Mouse (Mus musculus): ENCODE data around the gene Auts2.

Gene Auts2

DNA sequence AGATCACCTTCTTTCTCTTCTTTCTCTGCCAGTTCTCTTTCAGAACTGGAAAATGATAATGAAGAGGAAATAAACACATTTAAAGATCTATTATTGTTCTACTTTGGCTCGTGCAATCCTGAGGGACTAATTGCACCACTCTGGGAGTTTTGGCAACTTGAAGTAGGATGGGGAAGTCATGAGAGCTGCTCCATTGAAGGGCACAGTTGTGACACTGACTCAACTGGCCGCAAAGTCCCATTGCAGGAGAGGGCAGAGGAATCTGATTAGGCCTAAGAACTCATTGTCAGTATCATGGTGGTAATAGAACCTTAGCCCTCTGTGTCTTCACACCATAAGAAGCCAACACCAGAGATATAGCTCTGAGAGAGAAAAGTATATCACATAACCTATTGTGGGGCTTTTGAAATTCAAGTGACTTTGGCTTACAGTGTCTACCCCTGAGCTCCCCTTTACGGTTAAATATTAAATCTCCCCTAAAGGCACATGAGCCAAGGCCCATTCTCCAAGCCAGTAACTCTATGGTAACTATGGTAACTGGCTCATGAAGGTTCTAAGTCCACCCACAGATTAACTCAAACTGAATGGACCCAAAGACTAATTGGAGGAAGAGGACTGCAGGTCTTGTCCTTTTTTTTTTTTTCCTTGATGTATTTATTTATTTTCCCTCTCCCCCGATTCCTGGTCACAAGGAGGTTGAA lies 358.6 kb downstream of the Auts2 start:
- DNase-seq (ENCODE audit: low spot score in 2 of 2) = no peak

DNA sequence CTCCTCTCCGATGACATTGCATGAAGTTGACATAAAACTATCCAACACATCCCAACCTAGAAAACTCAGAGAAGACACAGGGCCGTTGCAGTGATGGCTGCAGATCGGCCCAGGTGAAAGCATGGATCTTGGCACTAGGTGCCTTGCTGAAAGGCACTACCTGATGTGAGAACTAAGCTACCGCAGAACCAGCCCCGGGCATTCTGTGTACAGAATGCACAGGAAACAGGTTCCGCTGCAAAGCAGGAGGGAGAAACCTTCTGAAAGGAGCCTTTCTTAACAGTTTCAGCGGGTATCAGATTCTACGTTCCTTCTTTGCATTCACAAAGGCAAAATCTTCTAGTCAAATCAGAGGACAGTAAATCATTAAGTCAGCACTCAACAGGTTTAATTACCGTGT lies 361.1 kb downstream of the Auts2 start:
- DNase-seq (ENCODE audit: low spot score in 2 of 2) = no peak

DNA sequence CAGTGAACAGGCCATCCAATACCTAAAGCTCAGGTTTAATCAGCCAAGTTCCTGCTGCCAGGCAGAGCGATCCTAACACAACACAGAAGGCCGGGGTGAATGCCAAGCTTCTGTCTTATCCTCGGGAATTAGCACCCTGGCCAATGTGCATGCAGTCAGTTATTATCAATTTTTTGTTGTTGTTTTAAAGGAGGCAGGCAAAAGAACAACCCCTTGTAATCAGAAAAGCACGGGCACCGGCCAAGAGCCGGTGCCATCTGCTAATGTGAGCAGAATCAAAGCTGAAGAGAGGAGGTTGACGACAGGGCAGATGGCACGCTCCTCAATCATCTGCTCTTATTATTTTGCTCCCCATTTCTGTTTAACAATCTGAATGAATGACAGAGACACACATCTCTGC lies 373.1 kb downstream of the Auts2 start:
- DNase-seq (ENCODE audit: low spot score in 2 of 2) = no peak

DNA sequence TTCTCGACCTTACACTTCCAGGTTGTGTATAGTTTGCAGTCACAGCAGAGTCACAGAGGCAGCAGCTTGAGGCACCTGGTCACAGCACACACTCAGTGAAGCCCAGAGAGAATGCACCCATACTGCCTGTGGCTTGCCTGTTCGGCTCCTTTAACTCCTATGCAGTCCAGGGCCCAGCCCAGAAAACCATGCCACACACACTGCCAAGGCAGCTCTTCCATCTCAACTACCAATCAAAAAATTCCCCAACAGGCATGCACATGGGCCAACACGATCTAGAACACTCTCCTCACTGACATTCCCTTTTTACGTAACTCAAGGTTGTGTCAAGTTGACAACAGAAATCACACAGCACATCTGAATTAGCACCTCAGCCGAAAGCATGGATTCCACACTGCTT lies 374.3 kb downstream of the Auts2 start:
- no peak for DNase-seq (ENCODE audit: low spot score in 2 of 2)

DNA sequence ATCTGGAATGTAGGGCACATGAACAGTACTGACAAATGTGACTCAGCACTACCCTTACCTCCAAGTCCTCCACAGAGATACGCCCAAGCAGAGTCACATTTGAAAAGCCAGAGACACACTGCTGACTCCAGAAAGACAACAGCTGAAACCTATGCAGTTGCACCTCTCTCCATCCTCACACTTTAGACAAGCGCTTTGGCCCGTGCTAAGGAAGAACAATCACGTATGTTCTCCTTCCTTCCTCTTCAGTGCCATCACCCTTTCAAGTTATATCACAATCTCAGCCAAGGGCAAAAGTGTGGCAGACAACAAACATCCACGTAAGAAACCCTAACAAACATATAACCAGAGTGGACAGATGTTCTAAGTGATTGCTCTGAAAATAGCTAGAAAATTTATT lies 374.9 kb downstream of the Auts2 start:
- DNase-seq (ENCODE audit: low spot score in 2 of 2) = no peak

DNA sequence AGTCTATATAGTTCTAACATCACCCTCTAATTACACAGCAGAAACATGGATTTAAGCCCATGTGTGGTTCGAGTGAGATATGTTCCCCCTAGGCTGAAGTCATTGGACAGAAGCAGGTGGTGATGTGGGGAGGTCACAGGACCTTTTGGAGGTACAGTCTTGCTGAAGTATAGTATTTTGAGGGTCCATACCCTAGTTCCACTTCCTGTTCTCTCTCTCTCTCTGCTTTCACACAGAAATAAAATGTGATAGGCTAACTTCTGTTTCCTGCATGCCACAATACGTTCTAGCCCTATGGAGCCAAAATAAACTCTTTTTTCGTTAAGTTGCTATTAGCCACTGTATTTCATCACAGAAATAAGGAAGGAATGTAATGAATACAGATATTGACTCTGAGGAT lies 376.6 kb downstream of the Auts2 start:
- DNase-seq (ENCODE audit: low spot score in 2 of 2) = no peak

DNA sequence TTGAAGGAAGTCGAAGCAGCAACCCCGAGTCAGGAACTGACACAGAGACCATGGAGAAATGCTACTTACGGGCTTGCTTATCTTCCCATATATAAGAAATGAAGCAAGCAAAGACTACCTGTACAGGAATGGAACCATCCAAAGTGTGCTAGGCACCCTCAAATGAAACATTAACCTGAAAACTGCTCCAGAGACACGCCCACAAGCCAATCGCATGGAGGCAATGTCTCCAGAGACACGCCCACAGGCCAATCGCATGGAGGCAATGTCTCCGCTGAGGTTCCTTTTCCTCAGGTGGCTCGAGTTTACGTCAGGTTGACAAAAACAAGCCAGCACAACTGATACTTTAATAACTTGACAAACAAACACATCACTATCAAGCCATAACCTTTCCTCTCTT lies 379.2 kb downstream of the Auts2 start:
- DNase-seq (ENCODE audit: low spot score in 2 of 2) = no peak

DNA sequence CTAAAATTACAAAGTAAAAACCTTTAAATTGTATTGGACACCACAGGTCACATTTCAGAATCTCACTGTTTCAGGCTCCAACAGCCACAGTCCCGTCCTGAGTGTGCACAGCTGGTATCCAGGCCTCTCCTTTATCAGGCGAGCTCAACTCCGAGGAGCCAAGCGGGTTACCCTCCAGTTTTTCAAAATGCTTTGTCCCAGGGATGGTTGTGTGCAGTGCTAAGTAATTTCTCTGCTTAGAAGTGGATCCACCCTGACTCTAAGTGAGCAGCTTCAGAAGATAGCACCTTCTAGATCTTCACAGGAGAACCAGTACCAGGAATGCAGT lies 381.0 kb downstream of the Auts2 start:
- no peak for DNase-seq (ENCODE audit: low spot score in 2 of 2)

DNA sequence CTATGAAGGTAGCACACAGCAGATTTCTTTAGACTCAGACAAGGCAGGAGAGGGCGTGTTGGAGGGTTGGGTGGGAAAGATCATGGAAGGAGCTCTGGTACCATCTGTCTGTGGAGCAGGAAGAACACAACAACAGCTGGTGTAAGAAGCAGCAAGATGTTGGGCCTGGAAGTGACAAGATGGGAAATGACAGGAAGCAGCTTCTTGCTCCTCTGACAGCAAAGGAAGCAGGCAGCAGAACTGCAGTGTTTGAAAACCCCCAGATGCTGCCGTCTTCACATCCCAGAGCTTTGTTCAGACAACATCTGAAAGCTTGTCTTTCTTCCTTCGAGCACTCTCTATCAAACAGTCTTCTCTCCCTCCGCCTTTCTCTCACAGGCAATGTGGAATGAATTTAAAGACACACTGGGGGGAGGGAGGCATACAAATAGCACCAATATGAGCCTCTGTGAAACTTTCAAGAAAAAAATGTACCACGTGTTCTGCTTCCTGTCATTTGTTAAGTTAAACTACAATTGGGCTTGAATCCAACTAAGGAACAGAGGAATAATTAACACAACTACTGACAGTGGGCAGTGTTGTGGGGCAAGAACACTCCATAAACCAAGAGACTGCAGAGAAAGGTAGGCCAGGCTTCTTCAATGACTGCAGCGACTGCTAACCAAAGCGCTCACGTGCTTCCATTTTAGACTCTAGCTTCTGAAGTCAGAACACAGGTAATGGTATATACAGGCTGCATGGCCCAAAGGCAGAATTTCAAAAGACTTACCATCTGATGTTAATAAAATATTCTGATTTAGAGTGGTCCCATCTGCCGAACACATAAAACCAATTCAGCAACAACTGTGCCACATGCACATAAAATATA lies 381.6 kb downstream of the Auts2 start:
- DNase-seq (ENCODE audit: low spot score in 2 of 2) = no peak

DNA sequence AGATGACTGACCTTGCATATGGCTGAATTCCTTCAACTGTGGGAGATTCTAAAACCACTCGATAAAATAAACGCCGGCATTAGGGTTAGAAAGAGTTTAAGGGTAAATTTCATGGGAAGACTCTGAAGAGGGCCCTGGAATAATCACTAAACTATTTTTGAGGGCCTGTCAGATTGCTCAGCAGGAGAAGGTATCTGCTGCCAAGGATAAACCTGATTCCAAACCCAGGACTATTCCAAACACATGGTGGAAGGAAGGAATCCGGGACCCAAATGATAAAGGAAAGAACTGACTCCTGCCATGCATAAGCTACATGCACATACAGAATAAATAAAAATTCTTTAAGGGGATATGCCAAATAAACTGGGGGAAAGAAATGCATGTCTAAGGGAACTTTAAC lies 399.0 kb downstream of the Auts2 start:
- DNase-seq (ENCODE audit: low spot score in 2 of 2) = no peak

DNA sequence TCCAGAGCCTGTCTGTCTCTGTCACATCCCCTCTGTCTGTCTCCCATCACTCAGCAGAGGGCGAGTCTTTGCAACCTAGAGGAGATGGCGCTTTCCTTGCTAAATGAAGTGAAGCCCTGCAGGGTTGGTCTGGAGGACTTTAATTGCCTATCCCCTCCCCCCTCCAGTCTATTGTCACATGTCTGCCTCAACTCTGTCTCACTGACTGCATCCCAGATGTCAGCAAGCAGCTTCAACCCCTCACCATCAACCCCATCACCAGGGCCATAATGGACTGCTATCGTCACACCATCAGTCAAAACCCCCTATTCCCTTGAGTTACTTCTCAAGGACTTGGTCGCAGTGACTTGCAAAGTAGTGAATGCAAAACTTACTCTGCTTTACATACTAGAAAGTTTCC lies 402.3 kb downstream of the Auts2 start:
- DNase-seq (ENCODE audit: low spot score in 2 of 2) = no peak

DNA sequence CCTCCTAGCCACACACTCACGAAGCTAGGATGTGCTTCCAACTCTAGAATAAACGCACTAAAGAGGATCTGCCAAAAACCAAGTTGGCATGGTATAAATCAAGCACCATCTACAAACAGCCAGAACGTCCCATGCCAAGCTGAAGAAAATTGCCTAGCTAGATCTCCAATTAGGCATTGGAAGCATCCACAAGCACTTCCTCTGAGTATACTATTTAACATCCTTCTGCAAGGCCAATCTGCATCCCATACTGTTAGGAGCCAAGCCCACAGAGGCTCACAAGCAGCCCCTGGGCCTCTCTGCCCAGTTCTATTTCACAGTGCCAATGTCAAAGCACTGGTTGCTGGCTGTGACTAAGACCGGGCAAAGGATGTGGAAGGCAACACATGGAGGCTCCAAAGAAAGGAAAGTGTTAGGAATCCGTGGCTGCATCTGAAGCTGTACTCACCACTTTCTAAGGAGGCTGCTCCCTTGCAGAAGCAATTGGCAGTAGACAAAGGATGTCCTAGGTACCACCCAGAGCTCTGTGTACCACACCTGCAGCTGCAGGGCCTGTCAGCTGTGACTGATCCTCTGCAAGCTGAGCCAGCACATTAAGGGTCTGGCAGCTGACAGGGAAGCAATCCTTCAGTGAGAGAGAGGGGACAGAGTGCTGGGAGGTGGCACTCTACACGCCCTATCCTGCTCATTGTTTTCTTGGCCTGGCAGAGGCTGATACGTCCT lies 407.0 kb downstream of the Auts2 start:
- no peak for DNase-seq (ENCODE audit: low spot score in 2 of 2)

DNA sequence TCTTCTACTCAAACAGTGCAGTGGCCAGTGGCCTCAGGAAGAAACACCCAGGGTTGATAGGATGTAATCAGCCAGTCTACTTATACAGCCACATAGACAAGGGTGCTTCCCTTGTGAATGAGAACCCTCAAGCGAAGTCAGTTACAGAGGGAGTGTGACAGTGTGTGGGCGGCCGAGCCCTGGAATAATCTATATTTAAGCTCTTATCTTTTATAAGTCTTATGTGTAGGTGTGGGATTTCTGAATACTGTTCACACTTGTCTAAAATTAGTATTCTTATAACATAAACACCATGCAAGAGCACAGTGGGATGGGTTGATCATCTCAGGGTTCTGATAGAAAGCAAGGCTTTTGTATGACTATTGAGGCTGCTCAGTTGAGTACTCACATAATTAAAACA lies 411.2 kb downstream of the Auts2 start:
- DNase-seq (ENCODE audit: low spot score in 2 of 2) = no peak

DNA sequence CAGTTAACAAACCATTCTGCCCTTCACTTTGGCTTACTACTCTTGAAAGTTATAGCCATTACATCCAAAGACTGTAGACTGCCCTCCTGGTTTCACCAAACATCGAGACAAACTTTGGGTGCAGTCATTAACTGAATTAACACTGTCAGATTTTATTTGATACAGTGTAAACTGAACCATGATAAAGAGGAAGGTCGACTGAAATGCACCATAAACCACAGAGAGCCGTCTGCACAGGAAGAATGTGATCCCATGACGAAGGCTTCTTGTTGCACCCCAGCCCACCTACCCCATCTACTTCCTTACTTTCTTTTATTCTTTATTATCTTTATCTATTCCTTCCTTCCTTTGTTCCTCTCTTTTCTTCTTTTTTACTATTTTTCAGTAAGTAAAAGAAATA lies 412.6 kb downstream of the Auts2 start:
- no peak for DNase-seq (ENCODE audit: low spot score in 2 of 2)

DNA sequence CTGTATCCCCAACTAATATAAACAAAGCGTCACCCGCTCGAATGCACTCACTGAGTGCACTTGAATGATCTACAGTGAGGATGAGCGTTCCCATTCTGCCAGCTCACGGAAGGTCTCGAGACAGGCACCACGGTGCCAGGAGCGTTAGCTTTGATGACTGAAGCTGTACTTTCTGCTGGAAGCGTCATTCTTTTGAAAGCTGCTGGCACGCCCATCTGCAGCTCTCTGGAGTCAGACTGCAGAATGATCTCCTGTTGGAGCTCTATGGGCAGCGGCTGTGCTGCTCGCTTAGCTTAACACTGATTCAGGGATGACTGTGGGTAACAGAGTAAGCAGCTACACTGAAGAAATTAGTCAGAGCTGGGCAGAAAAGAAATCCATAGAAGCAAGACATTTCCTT lies 416.5 kb downstream of the Auts2 start:
- DNase-seq (ENCODE audit: low spot score in 2 of 2) = no peak

DNA sequence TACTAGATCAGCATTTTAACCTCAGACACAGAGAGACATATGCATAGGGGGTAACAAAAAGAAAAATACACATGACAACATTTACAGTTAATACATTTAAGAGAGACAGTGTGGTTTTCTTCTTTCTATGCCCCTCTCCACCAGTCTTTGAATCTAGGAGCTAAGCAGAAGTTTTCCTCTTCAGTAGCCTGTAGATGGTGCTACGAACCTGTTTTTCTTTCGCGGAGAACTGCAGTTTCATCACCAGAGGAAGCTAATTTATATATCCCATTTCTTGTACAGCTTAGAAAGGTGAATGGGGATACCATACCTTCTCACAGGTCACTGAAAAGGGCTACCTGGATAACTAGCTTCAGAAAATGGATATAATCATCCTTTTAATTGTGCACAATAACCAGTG lies 427.5 kb downstream of the Auts2 start:
- no peak for DNase-seq (ENCODE audit: low spot score in 2 of 2)

DNA sequence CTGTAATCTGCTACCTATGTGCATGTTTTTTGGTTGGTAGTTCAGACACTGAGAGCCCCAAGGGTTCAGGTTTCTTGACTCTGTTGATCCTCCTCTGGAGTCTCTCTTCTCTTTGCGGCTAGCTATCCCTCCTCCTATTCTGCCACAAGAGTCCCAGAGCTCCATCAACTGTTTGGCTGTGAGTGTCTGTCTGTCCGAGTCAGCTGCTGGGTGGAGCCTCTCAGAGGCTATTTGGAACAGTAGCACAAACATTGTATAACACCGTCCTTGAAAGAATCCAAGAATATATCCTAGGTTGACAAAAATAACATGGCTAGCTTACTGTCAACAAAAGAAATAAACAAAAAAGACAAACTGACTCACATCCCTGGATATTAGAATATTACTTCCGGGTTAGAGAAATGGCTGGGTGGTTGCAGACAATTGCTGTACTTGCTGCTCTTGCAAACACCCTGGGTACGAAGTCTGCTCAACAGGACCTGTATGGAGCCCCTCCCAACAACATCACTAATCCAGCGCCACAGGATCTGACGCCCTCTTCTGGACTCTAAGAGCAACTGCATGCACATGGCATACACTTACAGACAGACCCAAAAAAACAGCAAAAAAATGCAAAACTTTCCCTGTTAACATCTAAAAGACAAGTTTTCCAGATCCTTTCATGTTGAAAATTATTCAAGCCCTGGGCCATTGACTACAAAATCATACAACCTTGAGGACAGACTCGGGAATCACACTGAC lies 428.4 kb downstream of the Auts2 start:
- DNase-seq (ENCODE audit: low spot score in 2 of 2) = no peak

DNA sequence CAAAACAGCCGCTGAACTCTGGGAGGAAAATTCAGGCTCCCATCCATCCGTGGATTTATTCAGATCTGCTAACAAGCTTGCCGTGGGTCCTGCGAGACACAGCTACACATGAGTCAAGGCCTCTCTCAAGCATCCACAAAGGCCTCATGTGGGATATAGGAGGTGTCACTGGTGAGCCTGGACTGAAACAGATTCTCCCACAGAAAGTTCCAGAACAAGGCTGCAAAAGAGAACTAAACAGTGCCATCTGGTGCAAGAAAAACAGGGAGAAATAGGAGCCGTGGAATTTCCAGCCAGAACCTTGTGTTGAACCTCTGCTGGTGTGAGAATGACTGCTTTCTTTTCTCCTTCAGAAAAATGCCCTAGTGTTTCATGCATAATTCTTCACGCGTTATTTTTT lies 429.7 kb downstream of the Auts2 start:
- DNase-seq (ENCODE audit: low spot score in 2 of 2) = no peak

DNA sequence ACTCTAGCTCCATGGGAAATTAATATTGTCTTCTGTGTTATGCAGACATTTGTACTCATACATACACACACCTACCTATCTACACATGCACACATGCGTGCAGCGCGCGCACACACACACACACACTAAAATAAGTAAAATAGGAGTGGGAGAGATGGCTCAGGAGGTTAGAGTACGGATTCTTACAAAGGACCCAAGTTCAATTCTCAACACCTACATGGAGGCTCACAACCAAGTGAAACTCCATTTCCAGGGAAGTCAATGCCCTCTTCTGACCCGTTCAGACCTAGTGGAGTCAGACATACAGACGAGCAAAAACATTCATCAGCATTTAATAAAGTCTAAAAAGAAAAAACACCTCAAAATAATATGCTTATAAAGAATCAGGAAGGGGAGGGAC lies 430.5 kb downstream of the Auts2 start:
- no peak for DNase-seq (ENCODE audit: low spot score in 2 of 2)

DNA sequence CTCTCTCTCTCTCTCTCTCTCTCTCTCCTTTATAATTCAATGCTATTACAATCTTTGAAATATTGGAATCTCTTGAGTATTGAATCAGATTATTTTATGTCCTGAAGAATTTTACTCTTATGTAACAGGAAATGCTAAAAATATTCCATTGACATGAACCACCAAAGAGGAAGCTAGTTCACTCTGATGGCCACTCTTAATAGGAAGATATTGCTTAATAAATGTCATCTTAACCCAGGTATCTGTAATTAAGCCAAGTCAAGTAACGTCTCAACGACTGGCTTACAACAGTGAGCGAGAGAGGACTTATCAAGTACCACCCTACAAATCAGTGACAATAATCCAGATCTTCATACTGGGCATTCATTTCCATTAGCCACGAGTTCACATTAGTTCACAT lies 440.7 kb downstream of the Auts2 start:
- DNase-seq (ENCODE audit: low spot score in 2 of 2) = no peak

DNA sequence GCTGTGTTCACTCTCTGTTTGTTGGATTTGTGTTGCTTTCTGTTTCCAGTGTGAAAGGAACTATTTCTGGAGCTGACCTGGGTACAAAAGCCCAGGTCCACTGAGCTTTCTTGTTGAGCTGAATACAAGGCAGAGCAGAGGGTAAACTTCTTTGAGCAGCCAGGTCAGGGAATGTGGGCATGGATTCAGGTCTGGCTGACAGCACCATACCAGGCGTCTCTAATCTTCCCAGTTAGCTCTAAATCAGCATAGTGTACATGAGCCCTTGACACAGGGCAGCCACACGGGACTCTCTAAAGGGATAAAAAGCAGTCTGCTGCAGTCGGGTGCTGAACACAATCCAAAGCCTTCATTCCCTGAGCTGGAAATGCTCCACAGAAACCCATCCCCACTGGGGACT lies 444.7 kb downstream of the Auts2 start:
- DNase-seq (ENCODE audit: low spot score in 2 of 2) = no peak

DNA sequence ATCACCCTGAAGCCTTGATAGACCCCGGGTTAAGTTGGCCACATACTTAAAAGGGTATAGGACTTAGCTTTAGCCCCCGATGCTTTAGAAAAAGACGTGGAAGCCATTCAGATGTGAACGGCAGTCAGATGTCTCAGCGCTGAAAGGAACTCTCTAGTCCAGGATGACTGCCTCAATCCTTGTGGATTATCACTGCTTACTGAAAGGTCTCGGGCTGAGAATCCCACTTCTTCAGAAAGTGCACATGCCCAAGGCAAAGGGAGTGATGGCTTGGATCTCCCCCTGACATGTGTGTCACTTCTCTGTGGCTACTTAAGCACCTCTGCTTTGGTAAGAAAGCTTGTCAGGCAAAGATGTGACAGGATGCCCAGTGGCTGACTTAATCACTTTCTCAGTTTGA lies 450.4 kb downstream of the Auts2 start:
- no peak for DNase-seq (ENCODE audit: low spot score in 2 of 2)
